Mouse (Mus musculus): ENCODE measurements around the gene Fkbp14. TPM values are rescaled to one million over a fixed set of nuclear protein-coding genes. Genes with fewer than 3 reads are reported as not detected.

Fkbp14 gene
- 0.26 TPM for total RNA-seq (2023)

GRCm38 (mm10) chr6:54597208-54597607 lies at the start of gene Fkbp14:
Fkbp14 (minus strand) TSS chr6:54597308.

GRCm38 (mm10) chr6:54594469-54595329 lies 2.4 kb downstream of the Fkbp14 start, which contains the start of gene Plekha8:
Plekha8 (plus strand) TSS chr6:54595111.

GRCm38 (mm10) chr6:54565665-54566545 lies 31.2 kb downstream of the Fkbp14 start, which contains the start of gene Scrn1:
Scrn1 (minus strand) TSS chr6:54566489.

Other genes with a start within 250 kb of the Fkbp14 start
- gene Wipf3, start 167.7 kb downstream of the Fkbp14 start, total RNA-seq (2023), result 0.21 TPM
- gene Scrn1, start 30.8 kb downstream of the Fkbp14 start, total RNA-seq (2023), result not detected
- 6.4 TPM for gene Plekha8, start 2.2 kb downstream of the Fkbp14 start, total RNA-seq (2023)
- gene Mturn, start 84.3 kb upstream of the Fkbp14 start, total RNA-seq (2023), result 42.4 TPM
- gene Znrf2, start 219.6 kb upstream of the Fkbp14 start, total RNA-seq (2023), result 86.8 TPM

Measured in CD4-positive naive resting alpha-beta T cell, adult 76 days (primary cell).